Mouse (Mus musculus): ENCODE data around the gene Hist2h2be. TPM values are rescaled to one million over a fixed set of nuclear protein-coding genes. Genes with fewer than 3 reads are reported as not detected.
"Not testable (repeated sequence)": the region's sequence is repeated elsewhere in the genome, so short reads cannot be mapped to it uniquely, and the experiment has no call there.

The Hist2h2be gene
- polyA plus RNA-seq, 1 experiment = 0.14 TPM

GRCm38 (mm10) chr3:96268051-96268775, 47.3 kb downstream of the Hist2h2be start, which contains the start of gene Hist2h3b:
Gene Hist2h3b, plus strand, starts transcription at chr3:96268654.
- Histone ChIP-seq H3K9me3 (ENCODE audit: control insufficient read depth, low read length) (no peaks in the 10 kb centered on the region), H3K36me3 (ENCODE audit: control insufficient read depth) (peaks cover 18% of the 10 kb centered on the region), H3K4me3 (replicated peaks) (peak within 1 kb of the TSS; percentile 70), H3K4me1 (ENCODE audit: control insufficient read depth) (peaks cover 56% of the 10 kb centered on the region), H3K27me3 (ENCODE audit: control insufficient read depth) (no peaks in the 10 kb centered on the region)
- TF ChIP-seq GATA1 (IDR thresholded peaks at IDR 0.05; ENCODE audit: low read length) = no peak
- no peak for TF ChIP-seq TAL1 (IDR thresholded peaks at IDR 0.05; ENCODE audit: low read length)

DNA sequence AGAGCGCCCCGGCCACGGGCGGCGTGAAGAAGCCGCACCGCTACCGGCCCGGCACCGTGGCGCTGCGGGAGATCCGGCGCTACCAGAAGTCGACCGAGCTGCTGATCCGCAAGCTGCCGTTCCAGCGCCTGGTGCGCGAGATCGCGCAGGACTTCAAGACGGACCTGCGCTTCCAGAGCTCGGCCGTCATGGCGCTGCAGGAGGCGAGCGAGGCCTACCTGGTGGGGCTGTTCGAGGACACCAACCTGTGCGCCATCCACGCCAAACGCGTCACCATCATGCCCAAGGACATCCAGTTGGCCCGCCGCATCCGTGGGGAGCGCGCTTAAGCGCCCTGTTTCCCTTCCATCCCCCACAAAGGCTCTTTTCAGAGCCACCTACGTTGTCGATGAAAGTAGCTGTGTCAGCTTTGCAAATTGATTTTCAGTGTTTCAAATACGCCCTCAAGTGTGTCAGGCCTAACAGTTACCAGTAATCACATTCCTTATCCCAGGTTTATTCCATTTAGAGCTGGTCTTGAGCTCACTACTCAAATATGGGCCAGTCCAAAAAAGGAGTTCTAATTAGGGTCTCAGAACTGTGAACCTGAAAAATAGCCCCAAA, 48.0 kb downstream of the Hist2h2be start:
- H3K9me3 ChIP-seq (ENCODE audit: control insufficient read depth, low read length); H3K27me3 ChIP-seq (ENCODE audit: control insufficient read depth): not testable (repeated sequence)
- Histone ChIP-seq H3K36me3 (ENCODE audit: control insufficient read depth) (peaks cover 18% of the 10 kb centered on the region), H3K4me3 (replicated peaks) (peak overlapping the region; percentile 70), H3K4me1 (ENCODE audit: control insufficient read depth) (peaks cover 56% of the 10 kb centered on the region)

DNA sequence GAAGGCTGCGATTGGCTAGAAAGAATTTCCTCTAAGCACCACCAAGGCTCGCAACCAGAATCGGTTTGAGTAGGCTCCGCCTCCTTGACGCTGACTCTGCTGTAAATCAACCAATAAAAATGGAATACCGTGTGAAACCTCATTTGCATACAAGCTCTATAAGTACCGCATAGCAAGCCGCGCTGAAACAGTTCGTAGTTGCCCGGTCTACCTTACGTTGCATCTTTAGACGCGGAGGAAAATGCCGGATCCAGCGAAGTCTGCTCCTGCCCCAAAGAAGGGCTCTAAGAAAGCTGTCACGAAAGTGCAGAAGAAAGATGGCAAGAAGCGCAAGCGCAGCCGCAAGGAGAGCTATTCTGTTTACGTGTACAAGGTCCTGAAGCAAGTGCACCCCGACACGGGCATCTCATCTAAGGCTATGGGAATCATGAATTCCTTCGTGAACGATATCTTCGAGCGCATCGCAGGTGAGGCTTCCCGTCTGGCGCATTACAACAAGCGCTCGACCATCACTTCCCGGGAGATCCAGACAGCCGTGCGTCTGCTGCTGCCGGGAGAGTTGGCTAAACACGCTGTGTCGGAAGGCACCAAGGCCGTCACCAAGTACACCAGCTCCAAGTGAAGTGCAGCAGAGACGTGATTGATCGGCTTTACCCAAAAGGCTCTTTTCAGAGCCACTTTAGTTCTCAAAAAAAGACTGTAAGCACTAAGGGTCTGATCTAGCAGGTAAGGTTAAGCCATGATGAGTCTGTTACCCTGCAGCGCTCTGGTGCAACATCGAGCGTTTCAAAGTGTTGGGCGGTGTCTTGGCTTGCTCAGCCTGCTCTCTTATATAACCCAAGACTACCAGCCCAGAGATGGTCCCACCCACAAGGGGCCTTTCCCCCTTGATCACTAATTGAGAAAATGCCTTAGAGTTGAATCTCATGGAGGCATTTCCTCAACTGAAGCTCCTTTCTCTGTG, 48.9 kb downstream of the Hist2h2be start, which contains the start of gene Hist2h2bb:
Gene Hist2h2bb, plus strand, starts transcription at position 242 of the 964 bp plus-strand sequence.
- TF ChIP-seq TAL1 (IDR thresholded peaks at IDR 0.05; ENCODE audit: low read length) = no peak
- TF ChIP-seq GATA1 (IDR thresholded peaks at IDR 0.05; ENCODE audit: low read length) = no peak
- Histone ChIP-seq H3K36me3 (ENCODE audit: control insufficient read depth) (peaks cover 14% of the 10 kb centered on the region), H3K4me3 (replicated peaks) (peak within 1 kb of the TSS; percentile 70), H3K4me1 (ENCODE audit: control insufficient read depth) (peaks cover 54% of the 10 kb centered on the region), H3K9me3 (ENCODE audit: control insufficient read depth, low read length) (no peaks in the 10 kb centered on the region), H3K27me3 (ENCODE audit: control insufficient read depth) (no peaks in the 10 kb centered on the region)

Other genes with a start within 250 kb of the Hist2h2be start
- 4.4 and 4.6 TPM in 2 replicates for gene Plekho1, start 225.1 kb upstream of the Hist2h2be start, polyA plus RNA-seq (2012)
- gene Vps45, start 162.7 kb upstream of the Hist2h2be start, polyA plus RNA-seq (2012) = 1.3 and 1.7 TPM in 2 replicates
- 0.93 and 1.3 TPM in 2 replicates for gene Otud7b, start 116.6 kb upstream of the Hist2h2be start, polyA plus RNA-seq (2012)
- not detected in 2 replicates for gene Mtmr11, start 59.1 kb upstream of the Hist2h2be start, polyA plus RNA-seq (2012)
- 60.6 and 62.7 TPM in 2 replicates for gene Sf3b4, start 48.8 kb upstream of the Hist2h2be start, polyA plus RNA-seq (2012)
- not detected in 2 replicates for gene Sv2a, start 40.0 kb upstream of the Hist2h2be start, polyA plus RNA-seq (2012)
- gene Bola1, start 1.4 kb upstream of the Hist2h2be start, polyA plus RNA-seq (2012) = 8.3 and 12.9 TPM in 2 replicates
- 0.39 TPM in 1 of 2 replicates, not detected in the other for gene Hist2h2ab, start 1.3 kb upstream of the Hist2h2be start, polyA plus RNA-seq (2012)
- 3.8 and 8.5 TPM in 2 replicates for gene Hist2h2ac, start 239 bp upstream of the Hist2h2be start, polyA plus RNA-seq (2012)
- 9.1 and 33.9 TPM in 2 replicates for gene Hist2h3c2, start 18.0 kb downstream of the Hist2h2be start, polyA plus RNA-seq (2012)
- 34.2 and 64.0 TPM in 2 replicates for gene Hist2h2aa2, start 19.2 kb downstream of the Hist2h2be start, polyA plus RNA-seq (2012)
- gene Hist2h2aa1, start 24.4 kb downstream of the Hist2h2be start, polyA plus RNA-seq (2012) = 7.4 and 13.0 TPM in 2 replicates
- gene Hist2h3c1, start 25.6 kb downstream of the Hist2h2be start, polyA plus RNA-seq (2012) = not detected in 2 replicates
- gene Hist2h4, start 42.2 kb downstream of the Hist2h2be start, polyA plus RNA-seq (2012) = 3.1 and 7.2 TPM in 2 replicates
- 24.1 and 60.1 TPM in 2 replicates for gene Hist2h3b, start 47.5 kb downstream of the Hist2h2be start, polyA plus RNA-seq (2012)
- 0.89 and 1.4 TPM in 2 replicates for gene Hist2h2bb, start 48.6 kb downstream of the Hist2h2be start, polyA plus RNA-seq (2012)
- gene Fcgr1, start 72.8 kb downstream of the Hist2h2be start, polyA plus RNA-seq (2012) = not detected in 2 replicates
- not detected in 2 replicates for gene BC107364, start 231.2 kb downstream of the Hist2h2be start, polyA plus RNA-seq (2012)